Comparison of ENCODE assay signal across 26 mouse cellular contexts in genomic region chr13:83143316-83143715, GRCm38 (mm10).
DNase-seq lines count a peak whose midpoint lies in the region; ATAC-seq and TF ChIP-seq lines count a peak whose summit lies in the region.
"Had no signal": no experiment of that assay in that cellular context is flagged by ENCODE, and none has a peak within 500 bp of the region (broad histone marks: within the 10 kb centered on the region; RNA-seq: fewer than 3 reads in every experiment).

No protein-coding gene starts in this region.

- no peaks in the 10 kb centered on the region for H3K27me3 ChIP-seq in cerebellum, adult 2 months (ENCODE audit: control insufficient read depth, insufficient read depth, low read length)
- H3K27me3 ChIP-seq in hindbrain, postnatal 0 days (ENCODE audit: insufficient read depth, low read length): no peaks in the 10 kb centered on the region
- no peaks in the 10 kb centered on the region for H3K27me3 ChIP-seq in hindbrain, embryonic 13.5 days
- no peaks in the 10 kb centered on the region for H3K27me3 ChIP-seq in neural tube, embryonic 12.5 days (replicated peaks)
- H3K27me3 ChIP-seq in intestine, embryonic 15.5 days (replicated peaks): no peaks in the 10 kb centered on the region
- H3K27me3 ChIP-seq: embryonic facial prominence, embryonic 12.5 days; forebrain, embryonic 13.5 days; heart, embryonic 12.5 days; hindbrain, embryonic 12.5 days; liver, embryonic 15.5 days; lung, embryonic 15.5 days; megakaryocyte, embryonic 14.5 days had no signal

- TF ChIP-seq CTCF in cerebellum, adult 2 months (IDR thresholded peaks at IDR 0.05; ENCODE audit: borderline replicate concordance, insufficient read depth, low read depth, low read length): no peak
- TF ChIP-seq CTCF in hindbrain, postnatal 0 days (IDR thresholded peaks at IDR 0.05; ENCODE audit: low read depth): no peak

- no peak overlapping the region for H3K4me2 ChIP-seq in hindbrain, postnatal 0 days (ENCODE audit: low read depth, low read length)
- H3K4me2 ChIP-seq in hindbrain, embryonic 13.5 days: no peak overlapping the region
- no peak overlapping the region for H3K4me2 ChIP-seq in neural tube, embryonic 12.5 days (replicated peaks)
- H3K4me2 ChIP-seq in intestine, embryonic 15.5 days (replicated peaks): no peak overlapping the region
- H3K4me2 ChIP-seq: embryonic facial prominence, embryonic 12.5 days; forebrain, embryonic 13.5 days; heart, embryonic 12.5 days; hindbrain, embryonic 12.5 days; liver, embryonic 15.5 days; lung, embryonic 15.5 days had no signal

- peak; percentile 33 to 35 for DNase-seq in cerebellum, postnatal 10 days
- no peak for DNase-seq in cerebellum, adult 2 months
- DNase-seq in hindbrain, postnatal 0 days (ENCODE audit: low spot score): peak; percentile 57
- DNase-seq in neural tube, embryonic 10.5 days (ENCODE audit: extremely low spot score, low spot score): no peak
- DNase-seq in thymus, postnatal 14 days: no peak
- DNase-seq: adrenal gland, postnatal 25 days; cerebellum, adult 11 months; cerebellum, postnatal 36 days; gastrocnemius, postnatal 14 days; heart, adult 18-20 months; heart, postnatal 10 days; liver; lung, postnatal 36 days had no signal

- H3K4me3 ChIP-seq in cerebellum, adult 2 months (replicated peaks; ENCODE audit: insufficient read depth, low read depth, low read length): no peak overlapping the region
- no peak overlapping the region for H3K4me3 ChIP-seq in hindbrain, postnatal 0 days (ENCODE audit: low read length)
- no peak overlapping the region for H3K4me3 ChIP-seq in hindbrain, embryonic 13.5 days
- H3K4me3 ChIP-seq in neural tube, embryonic 12.5 days: no peak overlapping the region
- no peak overlapping the region for H3K4me3 ChIP-seq in intestine, embryonic 15.5 days (replicated peaks)
- H3K4me3 ChIP-seq: embryonic facial prominence, embryonic 12.5 days; erythroblast, embryonic 14.5 days; forebrain, embryonic 13.5 days; heart, embryonic 12.5 days; hindbrain, embryonic 12.5 days; left cerebral cortex, adult 2 months; liver, embryonic 15.5 days; lung, embryonic 15.5 days; megakaryocyte, embryonic 14.5 days had no signal

- H3K36me3 ChIP-seq in hindbrain, postnatal 0 days (ENCODE audit: insufficient read depth, low read length): no peaks in the 10 kb centered on the region
- no peaks in the 10 kb centered on the region for H3K36me3 ChIP-seq in hindbrain, embryonic 13.5 days
- no peaks in the 10 kb centered on the region for H3K36me3 ChIP-seq in neural tube, embryonic 12.5 days
- H3K36me3 ChIP-seq in intestine, embryonic 15.5 days: no peaks in the 10 kb centered on the region
- H3K36me3 ChIP-seq: embryonic facial prominence, embryonic 12.5 days; heart, embryonic 12.5 days; hindbrain, embryonic 12.5 days; liver, embryonic 15.5 days; lung, embryonic 15.5 days had no signal

- H3K4me1 ChIP-seq in cerebellum, adult 2 months (ENCODE audit: control insufficient read depth, insufficient read depth, low read length): no peaks in the 10 kb centered on the region
- no peaks in the 10 kb centered on the region for H3K4me1 ChIP-seq in hindbrain, postnatal 0 days (ENCODE audit: insufficient read depth, low read length)
- no peaks in the 10 kb centered on the region for H3K4me1 ChIP-seq in hindbrain, embryonic 13.5 days (replicated peaks)
- H3K4me1 ChIP-seq in neural tube, embryonic 12.5 days: no peaks in the 10 kb centered on the region
- H3K4me1 ChIP-seq in intestine, embryonic 15.5 days (replicated peaks): no peaks in the 10 kb centered on the region
- H3K4me1 ChIP-seq: embryonic facial prominence, embryonic 12.5 days; forebrain, embryonic 13.5 days; heart, embryonic 12.5 days; hindbrain, embryonic 12.5 days; liver, embryonic 15.5 days; lung, embryonic 15.5 days had no signal

- 22% methylated on average over 3 of the region's 3 CpGs for WGBS in cerebellum, adult 2 months
- 46% methylated on average over 3 of the region's 3 CpGs for WGBS in hindbrain, postnatal 0 days
- 59% methylated on average over 3 of the region's 3 CpGs for WGBS in hindbrain, embryonic 13.5 days
- 36% methylated on average over 3 of the region's 3 CpGs for WGBS in neural tube, embryonic 12.5 days
- 48% methylated on average over 3 of the region's 3 CpGs for WGBS in intestine, embryonic 15.5 days

- H3K27ac ChIP-seq in cerebellum, adult 2 months (ENCODE audit: insufficient read depth, low read length): no peak overlapping the region
- no peak overlapping the region for H3K27ac ChIP-seq in hindbrain, postnatal 0 days
- no peak overlapping the region for H3K27ac ChIP-seq in hindbrain, embryonic 13.5 days
- no peak overlapping the region for H3K27ac ChIP-seq in neural tube, embryonic 12.5 days
- H3K27ac ChIP-seq in intestine, embryonic 15.5 days: no peak overlapping the region
- H3K27ac ChIP-seq: embryonic facial prominence, embryonic 12.5 days; forebrain, embryonic 13.5 days; hindbrain, embryonic 12.5 days; left cerebral cortex, adult 2 months; liver, embryonic 15.5 days; lung, embryonic 15.5 days had no signal

- H3K9me3 ChIP-seq in hindbrain, postnatal 0 days (ENCODE audit: low read length): no peaks in the 10 kb centered on the region
- H3K9me3 ChIP-seq in hindbrain, embryonic 13.5 days: no peaks in the 10 kb centered on the region
- H3K9me3 ChIP-seq in neural tube, embryonic 12.5 days: no peaks in the 10 kb centered on the region
- H3K9me3 ChIP-seq in intestine, embryonic 15.5 days: no peaks in the 10 kb centered on the region
- H3K9me3 ChIP-seq: embryonic facial prominence, embryonic 12.5 days; forebrain, embryonic 13.5 days; heart, embryonic 12.5 days; hindbrain, embryonic 12.5 days; liver, embryonic 15.5 days; lung, embryonic 15.5 days; megakaryocyte, embryonic 14.5 days had no signal

- ATAC-seq in hindbrain, postnatal 0 days: no peak
- ATAC-seq in hindbrain, embryonic 13.5 days (ENCODE audit: low FRiP score): no peak
- ATAC-seq in neural tube, embryonic 12.5 days (ENCODE audit: low FRiP score, low read depth): 0 out of 2 replicates have a peak, but pooled peaks have one; percentile 28
- no peak for ATAC-seq in intestine, embryonic 15.5 days
- ATAC-seq: forebrain, embryonic 13.5 days; intestine, embryonic 16.5 days had no signal

- no peak for TF ChIP-seq POLR2A in cerebellum, adult 2 months (IDR thresholded peaks at IDR 0.05; ENCODE audit: borderline replicate concordance, insufficient read depth, low read length)

- H3K9ac ChIP-seq in hindbrain, postnatal 0 days (replicated peaks; ENCODE audit: low read length): no peak overlapping the region
- no peak overlapping the region for H3K9ac ChIP-seq in hindbrain, embryonic 13.5 days
- H3K9ac ChIP-seq in neural tube, embryonic 12.5 days: no peak overlapping the region
- no peak overlapping the region for H3K9ac ChIP-seq in intestine, embryonic 15.5 days
- H3K9ac ChIP-seq: embryonic facial prominence, embryonic 12.5 days; forebrain, embryonic 13.5 days; heart, embryonic 12.5 days; hindbrain, embryonic 12.5 days; liver, embryonic 15.5 days; lung, embryonic 15.5 days had no signal

Comparison
In these comparisons a context has a peak if more than half of its experiments do, and no peak if none do; other contexts are left out.
1. DNase-seq: peak in cerebellum, postnatal 10 days (2 of 2) and hindbrain, postnatal 0 days (single experiment); none in cerebellum, adult 2 months (0 of 2), neural tube, embryonic 10.5 days (single experiment) and thymus, postnatal 14 days (single experiment).